Mouse (Mus musculus) spleen, adult 2 months (tissue): ENCODE results near the gene Ankrd33.

Experiments used
- CTCF ChIP-seq: fragments of 200-500 bp; IDR thresholded peaks from 2 replicates; pipeline ENCODE4 v1.5.1; 2011; ENCODE audit warnings: mild to moderate bottlenecking, inconsistent platforms; ENCODE audit not compliant: insufficient read depth, insufficient read length, insufficient replicate concordance; ENCODE audit errors: extremely low read depth
- POLR2A ChIP-seq: fragments of 200-500 bp; IDR thresholded peaks from 2 replicates; pipeline ENCODE4 v1.6.1; 2011; ENCODE audit warnings: low read depth, low read length, inconsistent platforms

DNA sequence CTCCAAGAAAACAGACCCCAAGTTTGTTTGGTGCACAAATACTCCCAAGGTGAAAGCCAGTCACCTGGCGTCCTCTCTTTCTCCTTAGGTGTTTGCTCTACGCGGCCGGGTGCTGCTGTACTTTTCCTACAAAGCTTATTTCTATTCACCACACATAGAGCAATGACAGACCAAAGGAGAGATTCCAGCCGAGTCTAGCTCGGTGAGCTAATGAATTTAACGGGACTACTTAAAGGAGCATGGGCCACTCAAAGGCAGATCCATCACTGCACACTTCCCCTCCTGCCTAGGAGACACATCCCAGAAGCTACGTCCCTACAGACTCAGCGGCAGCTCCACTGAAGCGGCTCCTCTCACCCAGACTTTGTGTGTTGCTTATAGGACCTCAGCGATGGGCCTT is 52.0 kb downstream of the Ankrd33 start:
- no peak for TF ChIP-seq CTCF
- no peak for TF ChIP-seq POLR2A
